Mouse (Mus musculus) midbrain, embryonic 16.5 days (tissue): ENCODE results near the gene Obp2b. TPM values are rescaled to one million over a fixed set of nuclear protein-coding genes. Genes with fewer than 3 reads are reported as not detected.
"Not testable (repeated sequence)": the region's sequence is repeated elsewhere in the genome, so short reads cannot be mapped to it uniquely, and the experiment has no call there.

Experiments used
- ATAC-seq: fragments of 200-750 bp; cut with Nextera tagmentation; 2 replicates; pipeline ENCODE4 v1.8.0; 2017; ENCODE audit warnings: moderate TSS enrichment
- H3K27ac ChIP-seq: fragments of 300-500 bp; sonication (generic); 2 replicates; pipeline ENCODE4 v1.5.1; 2014; ENCODE audit warnings: mild to moderate bottlenecking, low read length, mixed read lengths
- H3K27me3 ChIP-seq: fragments of 300-500 bp; sonication (generic); 2 replicates; pipeline ENCODE4 v1.6.1; 2014; ENCODE audit warnings: low read depth, low read length, mixed read lengths; ENCODE audit not compliant: control insufficient read depth, insufficient read depth
- H3K36me3 ChIP-seq: fragments of 300-500 bp; sonication (generic); 2 replicates; pipeline ENCODE4 v1.6.1; 2014; ENCODE audit warnings: mild to moderate bottlenecking, low read length, moderate library complexity, mixed read lengths; ENCODE audit not compliant: control insufficient read depth, insufficient read depth
- H3K4me1 ChIP-seq: fragments of 300-500 bp; sonication (generic); 2 replicates; pipeline ENCODE4 v1.6.1; 2014; ENCODE audit warnings: mild to moderate bottlenecking, low read length, mixed read lengths; ENCODE audit not compliant: control insufficient read depth, insufficient read depth
- H3K4me2 ChIP-seq: fragments of 300-500 bp; sonication (generic); 2 replicates; pipeline ENCODE4 v1.6.1; 2014; ENCODE audit warnings: mild to moderate bottlenecking, low read length, mixed read lengths
- H3K4me3 ChIP-seq: fragments of 300-500 bp; sonication (generic); 2 replicates; pipeline ENCODE4 v1.5.1; 2014; ENCODE audit warnings: low read depth, mild to moderate bottlenecking, low read length, moderate library complexity, mixed read lengths
- H3K9ac ChIP-seq: fragments of 300-500 bp; sonication (generic); 2 replicates; pipeline ENCODE4 v1.6.1; 2014; ENCODE audit warnings: low read depth, low read length, mixed read lengths
- H3K9me3 ChIP-seq: fragments of 300-500 bp; sonication (generic); replicated peaks from 2 replicates; pipeline ENCODE4 v1.6.1; 2014; ENCODE audit warnings: mild to moderate bottlenecking, low read length, mixed read lengths; ENCODE audit not compliant: control insufficient read depth, poor library complexity, severe bottlenecking
- WGBS: fragments of 180-500 bp; shearing (Covaris S2); extraction: QIAGEN DNeasy Blood & Tissue Kit; methylation state at CpG from one replicate; pipeline ENCODE4 v1.1.7; 2014; 5-methylcytosine and 5-hydroxymethylcytosine counted together
- polyA plus RNA-seq: library from polyadenylated mRNA; unstranded; fragments of >200 nt; fragmentation: Nextera tagmentation; extraction: Ambion mirVana; gene quantifications from 2 replicates; pipeline ENCODE4 v1.2.1, GENCODE M21; 2015

Gene Obp2b
- polyA plus RNA-seq, 1 experiment from 2014 or later, result not detected

DNA sequence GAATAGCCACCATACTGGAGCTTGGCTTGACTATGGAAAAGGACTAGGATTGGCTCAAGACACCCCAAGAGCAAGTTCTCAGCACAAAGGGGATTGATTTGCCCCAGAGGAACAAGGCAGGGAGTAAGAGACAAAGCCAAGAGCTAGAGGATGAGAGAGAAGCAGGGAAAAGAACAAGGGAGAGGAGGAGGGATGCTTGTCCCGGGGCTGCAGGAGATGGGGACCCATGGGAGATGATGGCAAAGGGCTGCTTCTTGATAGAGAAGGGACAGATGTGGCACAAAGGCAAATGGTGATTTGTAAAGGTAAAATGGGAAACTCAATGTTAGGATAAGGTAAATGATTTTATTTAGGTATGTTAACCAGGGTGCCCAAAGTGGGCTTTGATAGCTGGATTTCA is 27.8 kb upstream of the Obp2b start:
- ATAC-seq, H3K4me3 ChIP-seq, H3K27me3 ChIP-seq, H3K27ac ChIP-seq, H3K36me3 ChIP-seq, H3K9me3 ChIP-seq: not testable (repeated sequence)
- Histone ChIP-seq H3K9ac (peak overlapping the region; percentile 2; the same call in 1 of the 2 replicates), H3K4me2 (peak overlapping the region; percentile 64), H3K4me1 (peaks cover 17% of the 10 kb centered on the region)
- WGBS, result 88% methylated on average over 1 of the region's 1 CpGs

DNA sequence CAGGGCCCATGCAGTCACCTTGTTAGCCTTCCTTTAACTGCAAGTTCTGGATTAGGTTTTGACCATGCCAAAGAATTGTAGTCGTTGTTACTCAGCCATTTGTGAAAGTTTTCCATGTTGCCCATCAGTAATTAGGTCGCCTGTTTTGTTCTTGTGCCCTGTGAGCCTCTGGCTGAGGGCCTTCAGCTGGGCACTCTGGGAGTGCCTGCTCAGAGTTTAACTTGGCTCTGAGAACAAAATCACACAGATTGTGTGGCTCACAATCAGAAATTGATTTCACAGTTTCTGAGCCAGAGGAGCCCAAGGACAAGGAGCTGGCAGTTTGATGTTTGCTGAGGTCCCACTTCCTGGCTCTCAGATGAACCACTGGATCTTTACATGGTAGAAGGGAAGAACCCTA is 27.0 kb upstream of the Obp2b start:
- not testable (repeated sequence) for H3K4me3 ChIP-seq, H3K36me3 ChIP-seq, ATAC-seq, H3K4me2 ChIP-seq, H3K9me3 ChIP-seq, H3K27ac ChIP-seq, H3K9ac ChIP-seq, H3K27me3 ChIP-seq
- H3K4me1 ChIP-seq, result peaks cover 17% of the 10 kb centered on the region
- 73% methylated on average over 2 of the region's 2 CpGs for WGBS

DNA sequence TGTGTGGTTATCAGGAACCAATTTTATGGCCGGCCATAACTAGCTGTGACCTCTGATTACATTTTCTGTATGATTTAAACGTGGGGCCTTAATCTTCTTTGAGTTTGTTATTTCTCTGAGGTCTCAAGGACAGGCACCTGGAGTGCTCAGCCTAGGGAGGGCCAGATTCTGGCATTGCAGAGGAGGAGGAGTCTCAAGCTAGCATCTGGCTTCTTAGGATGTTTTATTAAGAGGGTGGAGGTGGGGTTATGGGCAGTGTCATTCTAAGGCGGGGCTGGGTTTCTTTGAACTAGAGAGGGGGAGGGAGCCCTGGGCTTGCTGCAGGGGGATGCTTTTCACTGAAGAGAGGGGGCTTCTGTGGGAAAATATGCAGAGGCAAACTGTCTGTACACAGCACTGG is 25.2 kb upstream of the Obp2b start:
- not testable (repeated sequence) for ATAC-seq, H3K9me3 ChIP-seq, H3K27me3 ChIP-seq, H3K4me3 ChIP-seq, H3K9ac ChIP-seq, H3K36me3 ChIP-seq, H3K27ac ChIP-seq, H3K4me2 ChIP-seq
- 28% methylated on average over 3 of the region's 3 CpGs for WGBS
- H3K4me1 ChIP-seq, result peaks cover 17% of the 10 kb centered on the region

DNA sequence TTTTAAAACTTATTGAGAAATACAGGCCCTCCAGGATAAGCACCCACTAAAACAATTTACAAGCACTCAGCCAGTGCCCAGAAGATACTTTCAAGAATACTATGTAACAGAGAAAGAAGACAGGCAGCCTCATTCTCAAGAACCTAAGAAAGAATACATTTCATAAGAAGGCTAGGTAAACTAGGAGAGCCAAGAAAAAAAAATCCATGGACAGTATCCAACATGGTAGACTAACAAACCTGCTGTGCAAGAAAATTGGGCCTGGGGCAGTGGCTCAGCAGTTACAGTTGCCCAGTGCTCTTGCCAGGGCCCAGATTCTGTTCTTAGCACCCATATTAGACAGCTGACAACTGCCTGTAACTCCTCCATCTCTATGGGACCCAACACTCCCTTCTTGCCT is 19.6 kb upstream of the Obp2b start:
- no peak overlapping the region for H3K4me3 ChIP-seq
- ATAC-seq, result no peak
- no peaks in the 10 kb centered on the region for H3K9me3 ChIP-seq
- H3K27ac ChIP-seq, result no peak overlapping the region
- H3K4me2 ChIP-seq, result no peak overlapping the region
- no peak overlapping the region for H3K9ac ChIP-seq
- H3K27me3 ChIP-seq, result no peaks in the 10 kb centered on the region
- H3K36me3 ChIP-seq, result no peaks in the 10 kb centered on the region
- no peaks in the 10 kb centered on the region for H3K4me1 ChIP-seq

DNA sequence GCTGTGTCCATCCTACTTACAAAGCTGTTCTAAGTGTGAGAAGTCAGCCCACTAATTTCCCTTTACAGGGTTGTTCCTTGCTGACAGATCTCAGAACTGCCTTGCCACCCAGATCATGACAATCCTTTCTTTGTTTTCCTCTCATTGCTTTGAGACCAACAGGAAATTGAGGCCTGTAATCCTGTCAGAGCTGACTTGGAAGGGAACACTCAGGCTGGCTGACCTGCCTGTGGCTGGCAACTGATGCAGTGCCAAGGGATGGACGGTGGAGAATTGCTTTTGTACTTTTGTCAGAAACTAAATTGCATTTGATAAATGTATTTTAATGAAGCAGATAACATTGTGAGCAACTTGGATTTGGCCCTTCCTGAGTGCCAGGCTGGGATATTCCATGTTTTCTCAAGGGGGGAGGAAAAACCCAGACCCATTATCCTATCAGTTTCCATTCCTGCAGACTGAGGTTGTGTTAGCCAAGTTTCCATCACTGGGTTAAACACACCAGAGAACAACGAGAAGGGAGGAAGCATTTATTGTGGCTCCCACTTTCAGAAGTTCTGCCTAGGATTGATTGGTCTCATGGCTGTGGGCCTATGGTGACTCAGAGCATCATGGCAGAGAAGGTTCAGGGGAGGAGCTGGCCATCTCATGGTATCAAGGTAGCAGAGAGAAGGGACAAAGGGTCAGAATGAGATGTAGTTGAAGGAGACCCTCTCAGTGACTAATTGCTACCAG is 3.4 kb upstream of the Obp2b start:
- no peaks in the 10 kb centered on the region for H3K9me3 ChIP-seq
- no peak overlapping the region for H3K4me3 ChIP-seq
- H3K4me2 ChIP-seq, result no peak overlapping the region
- no peak for ATAC-seq
- H3K4me1 ChIP-seq, result no peaks in the 10 kb centered on the region
- no peaks in the 10 kb centered on the region for H3K27me3 ChIP-seq
- H3K36me3 ChIP-seq, result no peaks in the 10 kb centered on the region
- no peak overlapping the region for H3K27ac ChIP-seq
- H3K9ac ChIP-seq, result no peak overlapping the region
- WGBS, result 66% methylated on average over 2 of the region's 2 CpGs

DNA sequence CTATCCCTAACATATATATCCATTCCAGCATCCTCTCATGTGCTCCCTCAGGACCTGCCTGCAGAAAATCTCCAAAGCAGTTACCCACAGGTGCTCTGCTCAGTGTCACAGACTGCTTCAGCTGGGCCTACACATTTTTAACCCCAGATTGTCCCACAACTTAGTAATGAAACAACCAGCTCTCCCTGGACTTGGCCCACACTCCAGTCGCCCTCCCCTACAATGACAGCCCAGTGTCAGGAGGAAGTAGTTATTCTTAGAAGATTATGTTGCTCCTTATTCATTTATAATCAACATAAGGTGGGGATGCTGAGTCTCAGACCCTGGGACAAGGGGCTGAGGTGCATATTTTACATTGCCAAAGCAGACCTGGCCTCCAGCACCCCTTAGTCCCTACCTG is 4.9 kb downstream of the Obp2b start:
- no peak overlapping the region for H3K27ac ChIP-seq
- H3K4me3 ChIP-seq, result no peak overlapping the region
- no peak for ATAC-seq
- no peak overlapping the region for H3K9ac ChIP-seq
- no peaks in the 10 kb centered on the region for H3K9me3 ChIP-seq
- H3K36me3 ChIP-seq, result no peaks in the 10 kb centered on the region
- H3K4me2 ChIP-seq, result no peak overlapping the region
- no peaks in the 10 kb centered on the region for H3K4me1 ChIP-seq
- WGBS, result 65% methylated on average over 1 of the region's 1 CpGs
- H3K27me3 ChIP-seq, result no peaks in the 10 kb centered on the region

DNA sequence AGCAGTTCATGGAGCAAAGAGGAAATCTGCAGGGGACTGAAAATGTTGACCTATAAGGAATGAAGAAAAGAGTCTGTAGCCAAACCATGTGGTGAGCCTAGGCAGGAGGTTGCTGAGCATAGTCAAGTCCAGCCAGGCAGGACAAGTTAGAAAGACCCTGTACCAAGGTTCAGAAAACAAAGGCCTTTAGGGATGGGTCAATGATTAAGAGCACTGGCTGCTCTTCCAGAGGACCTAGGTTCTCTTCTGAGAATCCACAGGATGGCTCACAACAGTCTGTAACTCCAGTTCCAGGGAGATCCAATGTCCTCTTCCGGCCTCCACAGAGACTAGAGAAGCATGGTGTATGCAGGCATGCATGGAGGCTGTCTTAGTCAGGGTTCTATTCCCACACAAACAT is 17.4 kb downstream of the Obp2b start:
- Histone ChIP-seq H3K4me2 (no peak overlapping the region), H3K27ac (no peak overlapping the region), H3K36me3 (no peaks in the 10 kb centered on the region), H3K4me1 (no peaks in the 10 kb centered on the region), H3K4me3 (no peak overlapping the region), H3K27me3 (no peaks in the 10 kb centered on the region), H3K9me3 (0 out of 2 replicates have a peak, but pooled peaks cover 2% of the 10 kb centered on the region), H3K9ac (no peak overlapping the region)
- 93% methylated on average over 1 of the region's 1 CpGs for WGBS
- no peak for ATAC-seq

DNA sequence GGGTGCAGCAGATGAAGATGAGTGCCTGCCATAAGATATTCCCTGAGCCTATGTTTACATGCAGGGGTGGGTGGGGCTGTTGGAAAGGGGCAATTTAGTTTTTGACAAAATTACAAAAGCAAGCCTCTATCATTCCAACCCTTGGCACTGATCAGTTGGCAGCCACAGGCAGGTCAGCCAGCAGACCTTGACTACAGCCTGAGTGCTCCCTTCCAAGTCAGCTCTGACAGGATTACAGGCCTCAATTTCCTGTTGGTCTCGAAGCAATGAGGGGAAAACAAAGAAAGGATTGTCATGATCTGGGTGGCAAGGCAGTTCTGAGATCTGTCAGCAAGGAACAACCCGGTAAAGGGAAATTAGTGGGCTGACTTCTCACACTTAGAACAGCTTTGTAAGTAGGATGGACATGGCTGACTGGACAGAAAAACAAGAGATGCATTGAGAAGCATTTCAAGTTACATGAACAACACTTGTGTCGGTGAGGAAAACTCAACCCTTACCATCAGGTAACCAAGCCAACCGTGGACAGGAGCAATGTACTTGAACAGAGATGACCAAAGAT is 21.3 kb downstream of the Obp2b start:
- no peaks in the 10 kb centered on the region for H3K4me1 ChIP-seq
- H3K9ac ChIP-seq, result no peak overlapping the region
- 0 out of 2 replicates have a peak, but pooled peaks cover 2% of the 10 kb centered on the region for H3K9me3 ChIP-seq
- H3K4me2 ChIP-seq, result no peak overlapping the region
- no peak for ATAC-seq
- no peak overlapping the region for H3K27ac ChIP-seq
- H3K27me3 ChIP-seq, result no peaks in the 10 kb centered on the region
- no peaks in the 10 kb centered on the region for H3K36me3 ChIP-seq
- 44% methylated on average over 4 of the region's 4 CpGs for WGBS
- no peak overlapping the region for H3K4me3 ChIP-seq

DNA sequence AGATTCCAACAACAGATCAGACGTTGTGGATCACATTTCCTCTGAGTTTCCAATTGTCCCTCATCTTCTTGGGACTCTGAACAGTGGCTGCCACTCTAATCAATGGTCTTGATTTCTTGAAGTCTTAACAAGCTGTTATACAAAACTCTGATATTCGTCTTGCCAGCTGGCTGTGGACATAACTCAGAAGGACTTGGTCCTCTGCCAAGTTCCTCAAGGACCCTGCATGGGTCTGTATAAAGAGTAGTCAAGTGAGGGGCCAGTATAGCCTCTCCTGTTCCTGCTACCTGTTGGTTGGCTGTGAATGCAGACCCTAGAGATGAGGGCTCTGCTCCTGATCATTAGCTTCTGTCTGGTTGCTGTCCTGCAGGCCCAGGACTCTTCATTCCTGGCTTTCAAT is 28.5 kb downstream of the Obp2b start, which contains the start of gene Lcn3:
TSS of gene Lcn3 (plus strand) at position 301 of the 400 bp plus-strand sequence.
- Histone ChIP-seq H3K4me1 (no peaks in the 10 kb centered on the region), H3K27me3 (no peaks in the 10 kb centered on the region), H3K36me3 (no peaks in the 10 kb centered on the region), H3K4me3 (no peak within 1 kb of the TSS), H3K4me2 (no peak within 1 kb of the TSS), H3K9me3 (no peaks in the 10 kb centered on the region), H3K27ac (no peak within 1 kb of the TSS), H3K9ac (no peak within 1 kb of the TSS)
- 58% methylated on average over 2 of the region's 2 CpGs for WGBS
- ATAC-seq, result no peak
